Mouse (Mus musculus) lung, postnatal 0 days (tissue): ENCODE data around the gene Crb1. TPM values are rescaled to one million over a fixed set of nuclear protein-coding genes. Genes with fewer than 3 reads are reported as not detected.
"Not testable (repeated sequence)": the region's sequence is repeated elsewhere in the genome, so short reads cannot be mapped to it uniquely, and the experiment has no call there.

Experiments used
- ATAC-seq: fragments of 200-750 bp; cut with Nextera tagmentation; 2 replicates; pipeline ENCODE4 v1.8.0; 2017; ENCODE audit warnings: moderate library complexity
- DNase-seq: peaks from one replicate; pipeline ENCODE4 v3.0.0-alpha.2; 2016; ENCODE audit warnings: low spot score
- H3K27ac ChIP-seq: fragments of 300-500 bp; sonication (generic); 2 replicates; pipeline ENCODE4 v1.5.1; 2014; ENCODE audit warnings: antibody characterized with exemption, mild to moderate bottlenecking, low read length, mixed read lengths
- H3K27me3 ChIP-seq: fragments of 300-500 bp; sonication (generic); replicated peaks from 2 replicates; pipeline ENCODE4 v1.6.1; 2014; ENCODE audit warnings: low read length, mixed read lengths; ENCODE audit not compliant: insufficient read depth
- H3K36me3 ChIP-seq: fragments of 300-500 bp; sonication (generic); 2 replicates; pipeline ENCODE4 v1.6.1; 2014; ENCODE audit warnings: low read length, mixed read lengths; ENCODE audit not compliant: insufficient read depth
- H3K4me1 ChIP-seq: fragments of 300-500 bp; sonication (generic); 2 replicates; pipeline ENCODE4 v1.6.1; 2014; ENCODE audit warnings: antibody characterized with exemption, low read depth, low read length, mixed read lengths; ENCODE audit not compliant: insufficient read depth
- H3K4me2 ChIP-seq: fragments of 300-500 bp; sonication (generic); replicated peaks from 2 replicates; pipeline ENCODE4 v1.6.1; 2014; ENCODE audit warnings: low read depth, mild to moderate bottlenecking, low read length, moderate library complexity, mixed read lengths
- H3K4me3 ChIP-seq: fragments of 300-500 bp; sonication (generic); 2 replicates; pipeline ENCODE4 v1.5.1; 2014; ENCODE audit warnings: low read depth, low read length
- H3K9ac ChIP-seq: fragments of 300-500 bp; sonication (generic); replicated peaks from 2 replicates; pipeline ENCODE4 v1.6.1; 2014; ENCODE audit warnings: low read depth, mild to moderate bottlenecking
- H3K9me3 ChIP-seq: fragments of 300-500 bp; sonication (generic); 2 replicates; pipeline ENCODE4 v1.6.1; 2016; ENCODE audit warnings: low read length, mixed read lengths
- CTCF ChIP-seq: IDR thresholded peaks from 2 replicates; pipeline ENCODE4 v1.5.1; 2016; ENCODE audit warnings: antibody characterized with exemption, mild to moderate bottlenecking
- EP300 ChIP-seq: IDR thresholded peaks from 2 replicates; pipeline ENCODE4 v1.6.1; 2016; ENCODE audit warnings: antibody characterized with exemption, mild to moderate bottlenecking, control low read depth
- WGBS: fragments of 180-500 bp; shearing (Covaris S2); extraction: QIAGEN DNeasy Blood & Tissue Kit; methylation state at CpG from one replicate; pipeline ENCODE4 v1.1.7; 2014; 5-methylcytosine and 5-hydroxymethylcytosine counted together
- polyA plus RNA-seq: library from polyadenylated mRNA; unstranded; fragments of >200 nt; fragmentation: Nextera tagmentation; extraction: Ambion mirVana; gene quantifications from 2 replicates; pipeline ENCODE4 v1.2.1, GENCODE M21; 2015

Gene Crb1
- polyA plus RNA-seq, 1 experiment from 2014 or later: 0.10 TPM

GRCm38 (mm10) chr1:139413465-139413864 is 36.6 kb upstream of the Crb1 start:
- Histone ChIP-seq H3K9ac (no peak overlapping the region), H3K36me3 (no peaks in the 10 kb centered on the region), H3K4me3 (no peak overlapping the region), H3K27ac (no peak overlapping the region), H3K4me2 (no peak overlapping the region), H3K4me1 (no peaks in the 10 kb centered on the region), H3K9me3 (no peaks in the 10 kb centered on the region), H3K27me3 (no peaks in the 10 kb centered on the region)
- DNase-seq (no peak), ATAC-seq (no peak)
- WGBS: 75% methylated on average over 3 of the region's 3 CpGs
- TF ChIP-seq CTCF: no peak
- no peak for TF ChIP-seq EP300

GRCm38 (mm10) chr1:139412365-139412764 is 35.5 kb upstream of the Crb1 start:
- H3K36me3 ChIP-seq, H3K4me2 ChIP-seq, H3K9ac ChIP-seq, H3K27ac ChIP-seq, DNase-seq, H3K27me3 ChIP-seq, H3K4me1 ChIP-seq, ATAC-seq, H3K9me3 ChIP-seq, H3K4me3 ChIP-seq: not testable (repeated sequence)
- WGBS: 89% methylated on average over 2 of the region's 2 CpGs

GRCm38 (mm10) chr1:139407701-139408100 is 30.8 kb upstream of the Crb1 start:
- H3K9ac ChIP-seq: no peak overlapping the region
- ATAC-seq: no peak
- no peaks in the 10 kb centered on the region for H3K36me3 ChIP-seq

GRCm38 (mm10) chr1:139405766-139406165 is 28.9 kb upstream of the Crb1 start:
- Histone ChIP-seq H3K36me3 (no peaks in the 10 kb centered on the region), H3K4me2 (no peak overlapping the region), H3K27ac (no peak overlapping the region), H3K4me3 (no peak overlapping the region), H3K27me3 (no peaks in the 10 kb centered on the region), H3K9ac (no peak overlapping the region), H3K4me1 (no peaks in the 10 kb centered on the region), H3K9me3 (no peaks in the 10 kb centered on the region)
- no peak for DNase-seq
- no peak for ATAC-seq
- 0 out of 2 replicates have a peak, but pooled peaks have one; percentile 6 for TF ChIP-seq CTCF
- TF ChIP-seq EP300: no peak

More at GRCm38 (mm10) chr1:139407701-139408100, 30.8 kb upstream of the Crb1 start:
- Histone ChIP-seq H3K4me1 (no peaks in the 10 kb centered on the region), H3K9me3 (no peaks in the 10 kb centered on the region), H3K4me3 (no peak overlapping the region), H3K27ac (no peak overlapping the region), H3K27me3 (no peaks in the 10 kb centered on the region), H3K4me2 (no peak overlapping the region)
- WGBS: 56% methylated on average over 5 of the region's 5 CpGs
- DNase-seq: peak; percentile 7
- TF ChIP-seq CTCF (peak; percentile 27), EP300 (no peak)

- ATAC-seq (no peak), DNase-seq (no peak)
- no peaks in the 10 kb centered on the region for H3K9me3 ChIP-seq
- no peak overlapping the region for H3K27ac ChIP-seq
- TF ChIP-seq EP300 (no peak), CTCF (no peak)
- no peaks in the 10 kb centered on the region for H3K36me3 ChIP-seq
- H3K4me1 ChIP-seq: no peaks in the 10 kb centered on the region
- no peak overlapping the region for H3K9ac ChIP-seq
- no peak overlapping the region for H3K4me2 ChIP-seq
- no peaks in the 10 kb centered on the region for H3K27me3 ChIP-seq
- no peak overlapping the region for H3K4me3 ChIP-seq
- WGBS: 8% methylated on average over 1 of the region's 1 CpGs
Measured at GRCm38 (mm10) chr1:139396589-139396988, 19.7 kb upstream of the Crb1 start.

- Histone ChIP-seq H3K36me3 (no peaks in the 10 kb centered on the region), H3K4me3 (no peak overlapping the region), H3K4me1 (no peaks in the 10 kb centered on the region), H3K4me2 (no peak overlapping the region), H3K27ac (no peak overlapping the region), H3K9ac (no peak overlapping the region), H3K27me3 (no peaks in the 10 kb centered on the region), H3K9me3 (no peaks in the 10 kb centered on the region)
- TF ChIP-seq EP300 (no peak), CTCF (no peak)
- 38% methylated on average over 2 of the region's 2 CpGs for WGBS
- DNase-seq: no peak
- ATAC-seq: no peak
Measured at GRCm38 (mm10) chr1:139391747-139392146, 14.8 kb upstream of the Crb1 start.

- no peak overlapping the region for H3K4me2 ChIP-seq
Measured at GRCm38 (mm10) chr1:139379621-139379984, 2.7 kb upstream of the Crb1 start.

More at GRCm38 (mm10) chr1:139379621-139379984, 2.7 kb upstream of the Crb1 start:
- no peak overlapping the region for H3K4me3 ChIP-seq
- H3K27me3 ChIP-seq: no peaks in the 10 kb centered on the region
- H3K4me1 ChIP-seq: no peaks in the 10 kb centered on the region
- 11% methylated on average over 4 of the region's 4 CpGs for WGBS
- H3K9me3 ChIP-seq: no peaks in the 10 kb centered on the region
- no peak overlapping the region for H3K27ac ChIP-seq
- TF ChIP-seq CTCF: no peak
- no peak for TF ChIP-seq EP300
- no peak overlapping the region for H3K9ac ChIP-seq
- no peak for ATAC-seq
- H3K36me3 ChIP-seq: no peaks in the 10 kb centered on the region
- no peak for DNase-seq
